Mouse (Mus musculus) heart, postnatal 0 days (tissue): ENCODE data around the gene Cacna1c.

ENCODE experiments used
- CTCF ChIP-seq: IDR thresholded peaks from 2 replicates; pipeline ENCODE4 v1.5.1; 2016; ENCODE audit warnings: antibody characterized with exemption, control low read depth, low read depth
- EP300 ChIP-seq: IDR thresholded peaks from 2 replicates; pipeline ENCODE4 v1.6.1; 2016; ENCODE audit warnings: antibody characterized with exemption, low read depth

GRCm38 (mm10) chr6:118946660-118947059, 249.6 kb downstream of the Cacna1c start:
- TF ChIP-seq CTCF (no peak), EP300 (no peak)
